Mouse (Mus musculus) heart, postnatal 0 days (tissue): ENCODE data around the gene Rere.

Source experiments
- CTCF ChIP-seq: IDR thresholded peaks from 2 replicates; pipeline ENCODE4 v1.5.1; 2016; ENCODE audit warnings: antibody characterized with exemption, control low read depth, low read depth
- EP300 ChIP-seq: IDR thresholded peaks from 2 replicates; pipeline ENCODE4 v1.6.1; 2016; ENCODE audit warnings: antibody characterized with exemption, low read depth

- no peak for TF ChIP-seq CTCF
- TF ChIP-seq EP300, result no peak
Measured at GRCm38 (mm10) chr4:150557976-150558375, 276.5 kb downstream of the Rere start.
